Mouse (Mus musculus): ENCODE results near the gene Kif26b. TPM values are rescaled to one million over a fixed set of nuclear protein-coding genes. Genes with fewer than 3 reads are reported as not detected.
A peak's percentile ranks its signal among the peaks of the same experiment; 100 is the strongest.

The Kif26b gene
- polyA plus RNA-seq, 1 experiment from 2014 or later = 23.7 TPM

- 0 out of 2 replicates have a peak overlapping the region, but pooled peaks have one; percentile 9 for H3K27ac ChIP-seq (replicated peaks; ENCODE audit: low read depth, low read length)
- no peak overlapping the region for H3K9ac ChIP-seq (ENCODE audit: low read length)
- 87% methylated on average over 4 of the region's 4 CpGs for WGBS
These were observed 20.7 kb downstream of the Kif26b start for GRCm38 (mm10) chr1:178549576-178549975.

DNA sequence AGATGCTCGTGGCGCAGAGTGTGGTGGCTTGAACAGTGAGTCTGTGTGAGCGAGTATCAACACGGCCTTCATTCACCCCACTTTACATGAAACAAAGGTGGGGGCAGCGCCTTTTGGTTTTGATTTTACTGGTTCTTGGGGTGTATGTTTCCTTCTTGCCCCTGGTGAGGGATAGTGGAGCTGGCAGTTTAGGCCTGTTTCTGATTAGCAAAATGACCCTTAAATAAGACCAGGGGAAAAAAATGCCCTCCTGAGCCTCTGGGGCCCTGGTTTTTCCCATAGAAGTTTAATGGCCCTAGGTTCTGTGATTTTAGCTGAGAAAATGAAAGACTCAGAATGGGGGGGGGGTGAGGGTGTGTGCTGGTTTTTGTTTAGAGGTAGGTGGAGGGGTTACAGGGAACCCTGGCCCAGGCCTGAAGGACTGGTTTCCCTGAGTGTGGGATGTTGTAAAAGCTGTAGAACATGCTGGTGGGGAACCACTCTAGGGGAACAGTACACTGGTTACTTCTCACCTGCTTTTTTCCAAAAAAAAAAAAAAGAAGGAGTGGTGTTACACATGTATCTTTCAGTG lies 21.6 kb downstream of the Kif26b start:
- ATAC-seq (ENCODE audit: insufficient number of reproducible peaks, low FRiP score, low TSS enrichment, low read depth) (peak; percentile 74), DNase-seq (ENCODE audit: low spot score) (peak; percentile 73)
- Histone ChIP-seq H3K9me3 (ENCODE audit: control insufficient read depth, low read length) (no peaks in the 10 kb centered on the region), H3K36me3 (ENCODE audit: control insufficient read depth, insufficient read depth, low read length) (no peaks in the 10 kb centered on the region; the same call in 1 of the 2 replicates), H3K4me3 (ENCODE audit: low read depth, low read length) (no peak overlapping the region), H3K27me3 (ENCODE audit: control insufficient read depth, insufficient read depth, low read length) (no peaks in the 10 kb centered on the region), H3K4me1 (ENCODE audit: control insufficient read depth, insufficient read depth, low read length) (peaks cover 38% of the 10 kb centered on the region), H3K4me2 (ENCODE audit: low read depth, severe bottlenecking) (no peak overlapping the region), H3K27ac (replicated peaks; ENCODE audit: low read depth, low read length) (peak overlapping the region; percentile 48), H3K9ac (ENCODE audit: low read length) (no peak overlapping the region)
- WGBS = 11% methylated on average over 5 of the region's 5 CpGs

More at GRCm38 (mm10) chr1:178549576-178549975, 20.7 kb downstream of the Kif26b start:
- no peak overlapping the region for H3K4me3 ChIP-seq (ENCODE audit: low read depth, low read length)
- no peaks in the 10 kb centered on the region for H3K27me3 ChIP-seq (ENCODE audit: control insufficient read depth, insufficient read depth, low read length)
- H3K4me1 ChIP-seq (ENCODE audit: control insufficient read depth, insufficient read depth, low read length) = peaks cover 40% of the 10 kb centered on the region
- no peak for ATAC-seq (ENCODE audit: insufficient number of reproducible peaks, low FRiP score, low TSS enrichment, low read depth)
- H3K4me2 ChIP-seq (ENCODE audit: low read depth, severe bottlenecking) = no peak overlapping the region
- no peaks in the 10 kb centered on the region for H3K9me3 ChIP-seq (ENCODE audit: control insufficient read depth, low read length)
- DNase-seq (ENCODE audit: low spot score) = no peak
- H3K36me3 ChIP-seq (ENCODE audit: control insufficient read depth, insufficient read depth, low read length) = no peaks in the 10 kb centered on the region; the same call in 1 of the 2 replicates

GRCm38 (mm10) chr1:178552278-178552897 lies 23.5 kb downstream of the Kif26b start:
- DNase-seq (ENCODE audit: low spot score) = no peak
- Histone ChIP-seq H3K4me2 (ENCODE audit: low read depth, severe bottlenecking) (no peak overlapping the region), H3K36me3 (ENCODE audit: control insufficient read depth, insufficient read depth, low read length) (no peaks in the 10 kb centered on the region), H3K27me3 (ENCODE audit: control insufficient read depth, insufficient read depth, low read length) (no peaks in the 10 kb centered on the region), H3K9ac (ENCODE audit: low read length) (no peak overlapping the region), H3K9me3 (ENCODE audit: control insufficient read depth, low read length) (no peaks in the 10 kb centered on the region), H3K4me3 (ENCODE audit: low read depth, low read length) (no peak overlapping the region), H3K27ac (replicated peaks; ENCODE audit: low read depth, low read length) (no peak overlapping the region), H3K4me1 (ENCODE audit: control insufficient read depth, insufficient read depth, low read length) (peaks cover 38% of the 10 kb centered on the region)
- no peak for ATAC-seq (ENCODE audit: insufficient number of reproducible peaks, low FRiP score, low TSS enrichment, low read depth)
- 81% methylated on average over 6 of the region's 6 CpGs for WGBS

- Histone ChIP-seq H3K4me2 (ENCODE audit: low read depth, severe bottlenecking) (no peak overlapping the region), H3K27ac (replicated peaks; ENCODE audit: low read depth, low read length) (no peak overlapping the region), H3K36me3 (ENCODE audit: control insufficient read depth, insufficient read depth, low read length) (no peaks in the 10 kb centered on the region), H3K9me3 (ENCODE audit: control insufficient read depth, low read length) (no peaks in the 10 kb centered on the region), H3K27me3 (ENCODE audit: control insufficient read depth, insufficient read depth, low read length) (no peaks in the 10 kb centered on the region), H3K9ac (ENCODE audit: low read length) (no peak overlapping the region), H3K4me3 (ENCODE audit: low read depth, low read length) (no peak overlapping the region), H3K4me1 (ENCODE audit: control insufficient read depth, insufficient read depth, low read length) (peaks cover 38% of the 10 kb centered on the region)
- no peak for ATAC-seq (ENCODE audit: insufficient number of reproducible peaks, low FRiP score, low TSS enrichment, low read depth)
- no peak for DNase-seq (ENCODE audit: low spot score)
- 44% methylated on average over 10 of the region's 10 CpGs for WGBS
These were observed 24.0 kb downstream of the Kif26b start for GRCm38 (mm10) chr1:178552898-178553284.

- Histone ChIP-seq H3K9ac (ENCODE audit: low read length) (no peak overlapping the region), H3K4me2 (ENCODE audit: low read depth, severe bottlenecking) (no peak overlapping the region), H3K27me3 (ENCODE audit: control insufficient read depth, insufficient read depth, low read length) (no peaks in the 10 kb centered on the region), H3K9me3 (ENCODE audit: control insufficient read depth, low read length) (peaks cover 5% of the 10 kb centered on the region; the same call in 1 of the 2 replicates), H3K36me3 (ENCODE audit: control insufficient read depth, insufficient read depth, low read length) (peaks cover 3% of the 10 kb centered on the region; the same call in 1 of the 2 replicates), H3K4me1 (ENCODE audit: control insufficient read depth, insufficient read depth, low read length) (peaks cover 28% of the 10 kb centered on the region), H3K27ac (replicated peaks; ENCODE audit: low read depth, low read length) (no peak overlapping the region), H3K4me3 (ENCODE audit: low read depth, low read length) (no peak overlapping the region)
- DNase-seq (ENCODE audit: low spot score) (no peak), ATAC-seq (ENCODE audit: insufficient number of reproducible peaks, low FRiP score, low TSS enrichment, low read depth) (no peak)
- 94% methylated on average over 8 of the region's 8 CpGs for WGBS
These were observed 27.3 kb downstream of the Kif26b start for GRCm38 (mm10) chr1:178556226-178556625.

GRCm38 (mm10) chr1:178560043-178560442 lies 31.1 kb downstream of the Kif26b start:
- ATAC-seq (ENCODE audit: insufficient number of reproducible peaks, low FRiP score, low TSS enrichment, low read depth) = no peak
- Histone ChIP-seq H3K4me3 (ENCODE audit: low read depth, low read length) (no peak overlapping the region), H3K27me3 (ENCODE audit: control insufficient read depth, insufficient read depth, low read length) (no peaks in the 10 kb centered on the region), H3K27ac (replicated peaks; ENCODE audit: low read depth, low read length) (no peak overlapping the region), H3K9ac (ENCODE audit: low read length) (no peak overlapping the region), H3K9me3 (ENCODE audit: control insufficient read depth, low read length) (peaks cover 5% of the 10 kb centered on the region; the same call in 1 of the 2 replicates), H3K4me1 (ENCODE audit: control insufficient read depth, insufficient read depth, low read length) (peaks cover 20% of the 10 kb centered on the region), H3K36me3 (ENCODE audit: control insufficient read depth, insufficient read depth, low read length) (peaks cover 3% of the 10 kb centered on the region; the same call in 1 of the 2 replicates), H3K4me2 (ENCODE audit: low read depth, severe bottlenecking) (no peak overlapping the region)
- DNase-seq (ENCODE audit: low spot score) = no peak
- WGBS = 97% methylated on average over 1 of the region's 1 CpGs

- no peak overlapping the region for H3K27ac ChIP-seq (replicated peaks; ENCODE audit: low read depth, low read length)
- WGBS = 86% methylated on average over 2 of the region's 2 CpGs
- no peak for ATAC-seq (ENCODE audit: insufficient number of reproducible peaks, low FRiP score, low TSS enrichment, low read depth)
These were observed 34.9 kb downstream of the Kif26b start for GRCm38 (mm10) chr1:178563834-178564233.

GRCm38 (mm10) chr1:178564800-178565199 lies 35.9 kb downstream of the Kif26b start:
- WGBS = 72% methylated on average over 3 of the region's 4 CpGs
- Histone ChIP-seq H3K9ac (ENCODE audit: low read length) (no peak overlapping the region), H3K4me3 (ENCODE audit: low read depth, low read length) (no peak overlapping the region), H3K27me3 (ENCODE audit: control insufficient read depth, insufficient read depth, low read length) (no peaks in the 10 kb centered on the region), H3K36me3 (ENCODE audit: control insufficient read depth, insufficient read depth, low read length) (no peaks in the 10 kb centered on the region; the same call in 1 of the 2 replicates), H3K4me1 (ENCODE audit: control insufficient read depth, insufficient read depth, low read length) (peaks cover 52% of the 10 kb centered on the region), H3K4me2 (ENCODE audit: low read depth, severe bottlenecking) (no peak overlapping the region), H3K27ac (replicated peaks; ENCODE audit: low read depth, low read length) (no peak overlapping the region), H3K9me3 (ENCODE audit: control insufficient read depth, low read length) (peaks cover under 1% of the 10 kb centered on the region; the same call in 1 of the 2 replicates)
- ATAC-seq (ENCODE audit: insufficient number of reproducible peaks, low FRiP score, low TSS enrichment, low read depth) (no peak), DNase-seq (ENCODE audit: low spot score) (no peak)

More at GRCm38 (mm10) chr1:178563834-178564233, 34.9 kb downstream of the Kif26b start:
- H3K27me3 ChIP-seq (ENCODE audit: control insufficient read depth, insufficient read depth, low read length) = no peaks in the 10 kb centered on the region
- no peak overlapping the region for H3K4me3 ChIP-seq (ENCODE audit: low read depth, low read length)
- H3K36me3 ChIP-seq (ENCODE audit: control insufficient read depth, insufficient read depth, low read length) = peaks cover 3% of the 10 kb centered on the region; the same call in 1 of the 2 replicates
- H3K4me1 ChIP-seq (ENCODE audit: control insufficient read depth, insufficient read depth, low read length) = peaks cover 45% of the 10 kb centered on the region
- H3K4me2 ChIP-seq (ENCODE audit: low read depth, severe bottlenecking) = no peak overlapping the region
- peaks cover 5% of the 10 kb centered on the region; the same call in 1 of the 2 replicates for H3K9me3 ChIP-seq (ENCODE audit: control insufficient read depth, low read length)
- H3K9ac ChIP-seq (ENCODE audit: low read length) = no peak overlapping the region
- DNase-seq (ENCODE audit: low spot score) = no peak

Data from limb, embryonic 11.5 days (tissue).